Mouse (Mus musculus): Measurements from ENCODE around the gene Dnajc16. TPM values are rescaled to one million over a fixed set of nuclear protein-coding genes. Genes with fewer than 3 reads are reported as not detected.

Dnajc16 gene
- polyA plus RNA-seq, 1 experiment from 2014 or later: 5.8 TPM

DNA sequence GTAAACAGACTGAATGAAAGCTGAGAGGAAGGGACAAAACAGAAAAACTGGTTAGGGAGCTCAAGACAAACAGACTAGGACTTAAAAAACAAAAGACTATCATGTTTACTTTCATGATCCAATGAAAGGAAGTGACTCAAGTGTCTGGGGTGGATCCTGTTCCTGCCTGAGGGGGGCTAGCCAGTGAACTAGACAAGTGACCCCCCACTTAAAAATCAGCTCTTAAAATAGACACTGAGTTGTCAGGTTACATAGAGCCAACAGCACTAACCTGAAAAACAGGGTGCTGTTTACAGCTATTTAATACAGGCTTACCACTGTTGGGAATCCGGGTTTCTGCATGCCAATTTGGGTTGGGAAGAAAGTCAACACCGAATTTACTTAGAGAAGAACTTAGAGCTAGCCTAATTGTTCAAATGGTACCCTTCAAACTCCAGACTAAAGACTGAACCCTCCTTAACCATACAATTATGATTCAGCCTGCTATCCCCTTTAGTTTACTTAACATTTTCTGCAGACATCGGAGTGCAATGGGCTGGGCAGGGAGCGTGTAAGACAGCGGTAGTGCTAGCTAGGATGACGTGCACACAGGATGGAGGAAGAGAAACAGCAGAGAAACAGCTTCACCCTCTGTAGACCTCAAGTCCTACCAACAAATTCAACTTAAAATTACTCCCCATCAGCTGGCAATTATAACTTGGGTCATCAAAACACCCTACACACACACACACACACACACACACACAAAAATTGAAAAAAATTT lies 69.8 kb downstream of the Dnajc16 start:
- no peak for ATAC-seq (ENCODE audit: low read depth)
- H3K4me2 ChIP-seq (ENCODE audit: low read depth, low read length): no peak overlapping the region
- 87% methylated on average over 6 of the region's 6 CpGs for WGBS

DNA sequence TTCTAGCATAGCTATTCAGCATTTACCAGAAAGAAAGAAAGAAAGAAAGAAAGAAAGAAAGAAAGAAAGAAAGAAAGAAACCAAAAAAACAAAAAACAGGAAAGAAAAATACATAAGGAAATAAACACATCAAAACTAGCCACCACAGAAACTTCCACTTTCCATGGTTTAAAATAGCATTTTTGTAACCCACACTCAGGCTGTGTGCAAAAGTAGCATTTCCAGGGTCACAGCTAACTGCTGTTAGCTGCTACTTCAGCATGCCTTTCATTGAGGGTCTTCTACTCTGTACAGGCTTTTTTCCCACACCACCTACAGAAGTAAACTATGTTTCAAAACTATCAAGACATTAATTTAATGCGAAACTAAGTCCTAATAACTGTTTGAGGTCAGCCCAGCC lies 71.4 kb downstream of the Dnajc16 start:
- Histone ChIP-seq H3K27me3 (ENCODE audit: control insufficient read depth, insufficient read depth, low read length) (no peaks in the 10 kb centered on the region), H3K4me3 (ENCODE audit: low read depth, low read length) (no peak overlapping the region), H3K9me3 (ENCODE audit: control insufficient read depth, low read length) (no peaks in the 10 kb centered on the region), H3K36me3 (ENCODE audit: control insufficient read depth, insufficient read depth, low read length) (no peaks in the 10 kb centered on the region), H3K4me1 (ENCODE audit: control insufficient read depth, insufficient read depth, low read length) (peaks cover 17% of the 10 kb centered on the region), H3K9ac (replicated peaks; ENCODE audit: low read depth, low read length) (no peak overlapping the region), H3K27ac (ENCODE audit: low read depth, low read length) (no peak overlapping the region), H3K4me2 (ENCODE audit: low read depth, low read length) (no peak overlapping the region)
- 96% methylated on average over 1 of the region's 1 CpGs for WGBS
- no peak for ATAC-seq (ENCODE audit: low read depth)

More for the DNA sequence above, 69.8 kb downstream of the Dnajc16 start:
- no peaks in the 10 kb centered on the region for H3K36me3 ChIP-seq (ENCODE audit: control insufficient read depth, insufficient read depth, low read length)
- H3K4me3 ChIP-seq (ENCODE audit: low read depth, low read length): no peak overlapping the region
- peaks cover 17% of the 10 kb centered on the region for H3K4me1 ChIP-seq (ENCODE audit: control insufficient read depth, insufficient read depth, low read length)
- no peak overlapping the region for H3K27ac ChIP-seq (ENCODE audit: low read depth, low read length)
- H3K27me3 ChIP-seq (ENCODE audit: control insufficient read depth, insufficient read depth, low read length): no peaks in the 10 kb centered on the region
- no peak overlapping the region for H3K9ac ChIP-seq (replicated peaks; ENCODE audit: low read depth, low read length)
- no peaks in the 10 kb centered on the region for H3K9me3 ChIP-seq (ENCODE audit: control insufficient read depth, low read length)

DNA sequence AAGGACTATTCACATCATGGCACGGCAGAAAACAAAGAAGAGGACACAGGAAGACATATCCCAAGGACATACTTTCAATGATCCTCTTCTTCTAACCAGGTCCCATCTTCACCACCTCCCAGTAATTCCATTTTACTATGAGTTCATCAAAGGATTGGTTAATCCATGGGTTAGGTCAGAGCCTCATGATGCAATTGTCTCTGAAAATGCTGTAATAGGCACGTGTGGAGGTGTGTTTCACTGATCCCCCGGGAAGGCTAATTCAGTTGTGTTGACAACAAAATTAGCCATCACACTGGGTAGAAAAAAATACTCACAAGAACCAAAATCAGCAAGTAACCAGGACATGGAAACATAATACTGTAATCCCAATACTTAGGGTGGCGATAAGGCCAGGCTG lies 73.1 kb downstream of the Dnajc16 start:
- Histone ChIP-seq H3K9me3 (ENCODE audit: control insufficient read depth, low read length) (no peaks in the 10 kb centered on the region), H3K36me3 (ENCODE audit: control insufficient read depth, insufficient read depth, low read length) (peaks cover 6% of the 10 kb centered on the region; the same call in 1 of the 2 replicates), H3K9ac (replicated peaks; ENCODE audit: low read depth, low read length) (no peak overlapping the region), H3K27me3 (ENCODE audit: control insufficient read depth, insufficient read depth, low read length) (no peaks in the 10 kb centered on the region), H3K27ac (ENCODE audit: low read depth, low read length) (no peak overlapping the region), H3K4me3 (ENCODE audit: low read depth, low read length) (no peak overlapping the region), H3K4me2 (ENCODE audit: low read depth, low read length) (no peak overlapping the region), H3K4me1 (ENCODE audit: control insufficient read depth, insufficient read depth, low read length) (peaks cover 13% of the 10 kb centered on the region)
- no peak for ATAC-seq (ENCODE audit: low read depth)
- 85% methylated on average over 4 of the region's 4 CpGs for WGBS

DNA sequence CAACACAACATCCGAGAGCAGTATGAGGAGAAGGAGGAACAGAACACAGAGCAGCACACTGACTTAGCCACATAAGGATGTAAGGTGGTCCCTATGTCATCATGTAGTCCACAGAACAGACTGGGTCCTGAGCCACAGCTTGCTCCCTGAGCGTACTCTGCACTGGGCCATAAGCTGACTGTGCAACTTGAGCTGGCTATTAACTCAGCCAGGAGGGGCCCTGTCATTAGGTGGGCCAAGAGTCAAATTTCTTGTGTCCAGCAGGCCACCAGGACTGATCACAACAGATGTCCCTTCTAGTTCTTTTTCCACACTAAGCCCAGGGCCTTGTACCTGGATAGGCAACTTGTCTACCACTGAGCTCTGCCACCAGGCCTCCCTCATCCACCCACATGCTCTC lies 75.7 kb downstream of the Dnajc16 start:
- Histone ChIP-seq H3K36me3 (ENCODE audit: control insufficient read depth, insufficient read depth, low read length) (peaks cover 6% of the 10 kb centered on the region; the same call in 1 of the 2 replicates), H3K9me3 (ENCODE audit: control insufficient read depth, low read length) (no peaks in the 10 kb centered on the region), H3K4me2 (ENCODE audit: low read depth, low read length) (no peak overlapping the region), H3K27ac (ENCODE audit: low read depth, low read length) (no peak overlapping the region), H3K4me3 (ENCODE audit: low read depth, low read length) (no peak overlapping the region), H3K4me1 (ENCODE audit: control insufficient read depth, insufficient read depth, low read length) (no peaks in the 10 kb centered on the region), H3K9ac (replicated peaks; ENCODE audit: low read depth, low read length) (no peak overlapping the region), H3K27me3 (ENCODE audit: control insufficient read depth, insufficient read depth, low read length) (no peaks in the 10 kb centered on the region)
- no peak for ATAC-seq (ENCODE audit: low read depth)
- WGBS: 54% methylated on average over 2 of the region's 2 CpGs

DNA sequence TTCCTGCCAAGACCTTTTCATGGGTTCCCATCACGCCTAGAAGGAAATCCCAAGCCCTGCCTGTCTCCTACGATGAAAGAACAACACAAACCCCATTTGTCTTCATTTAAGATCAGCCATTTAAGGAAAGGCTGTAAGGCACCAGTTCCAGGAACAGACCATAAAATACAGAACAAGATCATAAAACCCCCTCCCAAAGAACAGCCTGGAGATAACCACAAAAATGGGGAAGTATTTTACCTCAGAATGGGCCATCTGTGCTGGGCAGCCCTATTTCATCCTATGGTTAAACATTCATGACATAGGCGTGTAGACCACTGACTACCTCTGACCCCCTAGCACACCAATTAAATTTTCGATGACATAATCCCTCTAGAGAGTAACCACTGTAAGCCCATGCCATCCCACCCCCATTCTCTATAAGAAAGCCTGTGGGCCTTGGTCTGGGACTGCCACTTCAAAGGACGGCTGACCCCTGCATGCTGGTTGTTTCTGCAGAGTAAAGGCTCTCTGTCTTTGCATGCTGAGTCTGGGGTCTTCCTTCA lies 77.1 kb downstream of the Dnajc16 start:
- H3K36me3 ChIP-seq (ENCODE audit: control insufficient read depth, insufficient read depth, low read length): peaks cover 10% of the 10 kb centered on the region; the same call in 1 of the 2 replicates
- ATAC-seq (ENCODE audit: low read depth): no peak
- H3K9ac ChIP-seq (replicated peaks; ENCODE audit: low read depth, low read length): no peak overlapping the region
- H3K27me3 ChIP-seq (ENCODE audit: control insufficient read depth, insufficient read depth, low read length): no peaks in the 10 kb centered on the region
- H3K4me3 ChIP-seq (ENCODE audit: low read depth, low read length): no peak overlapping the region
- H3K27ac ChIP-seq (ENCODE audit: low read depth, low read length): no peak overlapping the region
- H3K4me2 ChIP-seq (ENCODE audit: low read depth, low read length): no peak overlapping the region
- 57% methylated on average over 5 of the region's 5 CpGs for WGBS
- no peaks in the 10 kb centered on the region for H3K4me1 ChIP-seq (ENCODE audit: control insufficient read depth, insufficient read depth, low read length)
- no peaks in the 10 kb centered on the region for H3K9me3 ChIP-seq (ENCODE audit: control insufficient read depth, low read length)

DNA sequence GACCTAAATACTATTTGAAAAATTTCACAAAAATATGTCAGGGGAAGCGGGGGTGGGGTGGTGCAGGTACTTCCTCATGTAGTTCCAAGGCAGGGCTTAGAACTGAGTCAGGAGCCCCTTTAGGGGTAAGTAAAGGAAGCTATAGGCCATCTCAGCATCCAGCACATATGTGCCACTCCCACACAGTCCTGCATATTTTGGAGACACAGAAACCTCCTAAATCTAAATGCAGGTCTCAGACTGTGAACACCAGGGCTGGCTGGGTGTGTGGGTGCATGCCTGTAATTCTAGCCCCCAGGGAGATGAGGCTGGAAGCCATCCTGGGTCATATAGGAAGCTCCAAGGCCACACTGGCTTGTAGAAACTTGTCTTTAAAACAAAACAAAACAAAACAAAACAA lies 79.5 kb downstream of the Dnajc16 start:
- no peak overlapping the region for H3K27ac ChIP-seq (ENCODE audit: low read depth, low read length)
- no peak overlapping the region for H3K9ac ChIP-seq (replicated peaks; ENCODE audit: low read depth, low read length)
- no peak overlapping the region for H3K4me2 ChIP-seq (ENCODE audit: low read depth, low read length)
- H3K36me3 ChIP-seq (ENCODE audit: control insufficient read depth, insufficient read depth, low read length): peaks cover 34% of the 10 kb centered on the region
- 89% methylated on average over 1 of the region's 1 CpGs for WGBS
- no peaks in the 10 kb centered on the region for H3K4me1 ChIP-seq (ENCODE audit: control insufficient read depth, insufficient read depth, low read length)
- ATAC-seq (ENCODE audit: low read depth): no peak
- H3K4me3 ChIP-seq (ENCODE audit: low read depth, low read length): no peak overlapping the region
- H3K9me3 ChIP-seq (ENCODE audit: control insufficient read depth, low read length): no peaks in the 10 kb centered on the region
- H3K27me3 ChIP-seq (ENCODE audit: control insufficient read depth, insufficient read depth, low read length): no peaks in the 10 kb centered on the region

Other genes with a start within 250 kb of the Dnajc16 start
- 29.1 and 32.9 TPM in 2 replicates for gene Fblim1, start 184.8 kb downstream of the Dnajc16 start, polyA plus RNA-seq (2014; fragmentation: Nextera tagmentation; extraction: Ambion mirVana)
- gene Tmem82, start 172.3 kb downstream of the Dnajc16 start, polyA plus RNA-seq (2014; fragmentation: Nextera tagmentation; extraction: Ambion mirVana): 0.12 and 0.26 TPM in 2 replicates
- gene Slc25a34, start 167.1 kb downstream of the Dnajc16 start, polyA plus RNA-seq (2014; fragmentation: Nextera tagmentation; extraction: Ambion mirVana): not detected in 2 replicates
- 5.3 and 6.5 TPM in 2 replicates for gene Plekhm2, start 126.0 kb downstream of the Dnajc16 start, polyA plus RNA-seq (2014; fragmentation: Nextera tagmentation; extraction: Ambion mirVana)
- gene Rsc1a1, start 105.3 kb downstream of the Dnajc16 start, polyA plus RNA-seq (2014; fragmentation: Nextera tagmentation; extraction: Ambion mirVana): 0.82 and 0.83 TPM in 2 replicates
- gene Ddi2, start 67.5 kb downstream of the Dnajc16 start, polyA plus RNA-seq (2014; fragmentation: Nextera tagmentation; extraction: Ambion mirVana): 11.5 and 15.2 TPM in 2 replicates
- not detected in 2 replicates for gene Agmat, start 44.3 kb downstream of the Dnajc16 start, polyA plus RNA-seq (2014; fragmentation: Nextera tagmentation; extraction: Ambion mirVana)
- 17.3 and 18.2 TPM in 2 replicates for gene Casp9, start 2.7 kb upstream of the Dnajc16 start, polyA plus RNA-seq (2014; fragmentation: Nextera tagmentation; extraction: Ambion mirVana)
- not detected in 2 replicates for gene Cela2a, start 35.2 kb upstream of the Dnajc16 start, polyA plus RNA-seq (2014; fragmentation: Nextera tagmentation; extraction: Ambion mirVana)
- not detected in 2 replicates for gene Ctrc, start 55.4 kb upstream of the Dnajc16 start, polyA plus RNA-seq (2014; fragmentation: Nextera tagmentation; extraction: Ambion mirVana)
- gene Efhd2, start 84.0 kb upstream of the Dnajc16 start, polyA plus RNA-seq (2014; fragmentation: Nextera tagmentation; extraction: Ambion mirVana): 33.2 and 36.3 TPM in 2 replicates
- gene Fhad1, start 224.2 kb upstream of the Dnajc16 start, polyA plus RNA-seq (2014; fragmentation: Nextera tagmentation; extraction: Ambion mirVana): 4.7 and 5.2 TPM in 2 replicates